11 mouse cellular contexts compared by ENCODE assay signal in the genomic region with DNA sequence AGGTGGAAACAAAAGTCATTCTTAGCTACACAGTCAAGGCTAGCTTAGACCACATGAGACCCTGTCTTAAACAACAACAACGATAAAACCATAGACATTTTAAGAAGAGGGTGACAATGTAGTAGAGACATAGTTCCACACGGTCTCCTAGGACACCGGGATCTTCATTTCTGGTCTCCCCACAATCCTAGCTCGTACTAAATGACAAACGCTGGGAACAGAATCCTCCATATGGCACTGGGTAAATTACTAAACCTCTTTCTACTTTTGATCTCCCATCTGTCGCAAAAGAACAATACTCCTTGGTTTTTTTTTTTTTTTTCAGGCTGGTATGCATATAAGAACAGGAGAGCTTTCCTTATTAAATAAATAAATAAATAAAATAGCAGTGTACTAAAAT. TPM values are rescaled to one million over a fixed set of nuclear protein-coding genes. Genes with fewer than 3 reads are reported as not detected.
DNase-seq lines count a peak whose midpoint lies in the region; ATAC-seq and TF ChIP-seq lines count a peak whose summit lies in the region.
"Had no signal": no experiment of that assay in that cellular context is flagged by ENCODE, and none has a peak within 500 bp of the region (broad histone marks: within the 10 kb centered on the region; RNA-seq: fewer than 3 reads in every experiment).

No protein-coding gene starts in this region.

- H3K9ac ChIP-seq in heart, postnatal 0 days (replicated peaks; ENCODE audit: low read depth, low read length) = no peak overlapping the region
- H3K9ac ChIP-seq in MEL (ENCODE audit: control insufficient read depth, low read depth, low read length, poor library complexity, severe bottlenecking) = peak overlapping the region; percentile 83; the same call in 1 of the 2 replicates
- H3K9ac ChIP-seq in forebrain, embryonic 13.5 days = peak overlapping the region; percentile 38
- peak overlapping the region; percentile 44 for H3K9ac ChIP-seq in liver, embryonic 15.5 days

- H3K9me3 ChIP-seq in heart, postnatal 0 days (replicated peaks; ENCODE audit: control insufficient read depth, low read length) = no peaks in the 10 kb centered on the region
- no peaks in the 10 kb centered on the region for H3K9me3 ChIP-seq in MEL (replicated peaks; ENCODE audit: insufficient read depth, low read length)
- H3K9me3 ChIP-seq in forebrain, embryonic 13.5 days (replicated peaks) = no peaks in the 10 kb centered on the region
- H3K9me3 ChIP-seq in liver, embryonic 15.5 days (replicated peaks) = no peaks in the 10 kb centered on the region

- H3K4me2 ChIP-seq in heart, postnatal 0 days (ENCODE audit: low read depth, low read length) = peak overlapping the region; percentile 15; the same call in 1 of the 2 replicates
- peak overlapping the region; percentile 38 for H3K4me2 ChIP-seq in forebrain, embryonic 13.5 days
- H3K4me2 ChIP-seq in liver, embryonic 15.5 days = peak overlapping the region; percentile 89

- H3K4me3 ChIP-seq in heart, postnatal 0 days (ENCODE audit: low read depth, low read length) = peak overlapping the region; percentile 65
- peak overlapping the region in 1 of 2 experiments; percentile 63; a peak in 2 of 4 replicates for H3K4me3 ChIP-seq in MEL (ENCODE audit: control insufficient read depth in 1 of 2, insufficient read depth in 1 of 2, low read depth in 2 of 2, low read length in 2 of 2)
- H3K4me3 ChIP-seq in forebrain, embryonic 13.5 days = 0 out of 2 replicates have a peak overlapping the region, but pooled peaks have one; percentile 2
- H3K4me3 ChIP-seq in liver, embryonic 15.5 days (replicated peaks) = peak overlapping the region; percentile 92

- no peak for TF ChIP-seq CTCF in heart, postnatal 0 days (IDR thresholded peaks at IDR 0.05; ENCODE audit: low read depth)
- TF ChIP-seq CTCF in MEL (IDR thresholded peaks at IDR 0.05 in 2 of 3, conservative IDR thresholded peaks at IDR 0.05 in 1 of 3; ENCODE audit: control insufficient read depth in 1 of 3, insufficient read depth in 1 of 3, low read depth in 2 of 3, low read length in 3 of 3, poor library complexity in 1 of 3, severe bottlenecking in 1 of 3) = no peak

- H3K4me1 ChIP-seq in heart, postnatal 0 days (ENCODE audit: control insufficient read depth, insufficient read depth) = peaks cover 11% of the 10 kb centered on the region
- peaks cover 8 to 32% of the 10 kb centered on the region in 2 experiments; a peak in 3 of 4 replicates for H3K4me1 ChIP-seq in MEL (ENCODE audit: control insufficient read depth in 1 of 2, insufficient read depth in 2 of 2, low read length in 2 of 2)
- peaks cover 20% of the 10 kb centered on the region for H3K4me1 ChIP-seq in forebrain, embryonic 13.5 days
- peaks cover 76% of the 10 kb centered on the region for H3K4me1 ChIP-seq in liver, embryonic 15.5 days (replicated peaks)

- TF ChIP-seq RAD21 in MEL (IDR thresholded peaks at IDR 0.05; ENCODE audit: low read depth, low read length) = no peak

- H3K27ac ChIP-seq in heart, postnatal 0 days (ENCODE audit: low read depth) = no peak overlapping the region
- no peak overlapping the region for H3K27ac ChIP-seq in MEL (ENCODE audit: control insufficient read depth, low read depth, low read length)
- H3K27ac ChIP-seq in forebrain, embryonic 13.5 days = no peak overlapping the region
- peak overlapping the region; percentile 46; the same call in 1 of the 2 replicates for H3K27ac ChIP-seq in liver, embryonic 15.5 days (replicated peaks)

- WGBS in heart, postnatal 0 days = 91% methylated on average over 6 of the region's 6 CpGs
- 72% methylated on average over 6 of the region's 6 CpGs for WGBS in forebrain, embryonic 13.5 days
- 87% methylated on average over 6 of the region's 6 CpGs for WGBS in liver, embryonic 15.5 days (ENCODE audit: insufficient replicate concordance)

- H3K36me3 ChIP-seq in heart, postnatal 0 days (replicated peaks; ENCODE audit: control insufficient read depth, insufficient read depth, low read length) = no peaks in the 10 kb centered on the region; the same call in 1 of the 2 replicates
- peaks cover 0 to 37% of the 10 kb centered on the region in 2 experiments; a peak in 3 of 4 replicates for H3K36me3 ChIP-seq in MEL (ENCODE audit: control insufficient read depth in 1 of 2, insufficient read depth in 2 of 2, low read length in 2 of 2)
- H3K36me3 ChIP-seq in forebrain, embryonic 13.5 days (ENCODE audit: poor library complexity, severe bottlenecking) = peaks cover 9% of the 10 kb centered on the region
- H3K36me3 ChIP-seq in liver, embryonic 15.5 days (replicated peaks) = peaks cover 50% of the 10 kb centered on the region

- peaks cover 51% of the 10 kb centered on the region for H3K79me2 ChIP-seq in MEL (ENCODE audit: control insufficient read depth, insufficient read depth, low read length, poor library complexity)

- no peak for TF ChIP-seq POLR2A in MEL (IDR thresholded peaks at IDR 0.05; ENCODE audit: control insufficient read depth in 1 of 2, insufficient read depth in 1 of 2, low read depth in 1 of 2, low read length in 2 of 2, poor library complexity in 1 of 2)

- TF ChIP-seq EP300 in heart, postnatal 0 days (IDR thresholded peaks at IDR 0.05; ENCODE audit: low read depth) = no peak
- TF ChIP-seq EP300 in MEL (IDR thresholded peaks at IDR 0.05; ENCODE audit: low read depth in 1 of 2, low read length in 2 of 2) = no peak

- no peak for DNase-seq in heart, postnatal 0 days (ENCODE audit: low spot score)
- DNase-seq in heart, adult 11 months = no peak
- no peak for DNase-seq in MEL (ENCODE audit: low read depth, low spot score)
- no peak for DNase-seq in urinary bladder, adult 2 months (ENCODE audit: low spot score)
- DNase-seq in right cerebral cortex, adult 2 months (ENCODE audit: low spot score in 2 of 2) = no peak
- DNase-seq in thymus, postnatal 4 days = no peak
- DNase-seq: cerebellum, adult 8-10 months; kidney, adult 11 months had no signal

- H3K27me3 ChIP-seq in heart, postnatal 0 days (ENCODE audit: control insufficient read depth, insufficient read depth, low read length) = no peaks in the 10 kb centered on the region
- H3K27me3 ChIP-seq in MEL (ENCODE audit: control insufficient read depth in 1 of 2, insufficient read depth in 2 of 2, low read length in 2 of 2) = no peaks in the 10 kb centered on the region
- H3K27me3 ChIP-seq in forebrain, embryonic 13.5 days = no peaks in the 10 kb centered on the region; the same call in 1 of the 2 replicates
- no peaks in the 10 kb centered on the region for H3K27me3 ChIP-seq in liver, embryonic 15.5 days
- H3K27me3 ChIP-seq: CH12.LX had no signal

- no peak for ATAC-seq in heart, postnatal 0 days (ENCODE audit: insufficient read depth, low read depth)
- ATAC-seq in forebrain, embryonic 13.5 days = no peak
- no peak for ATAC-seq in liver, embryonic 15.5 days (ENCODE audit: insufficient read depth)

RNA-seq across cellular contexts. Expression of gene Agfg2, which starts 2.0 kb away (rescaled TPM):
- total RNA-seq in heart, postnatal 0 days (2014; rRNA removed; ENCODE audit: low replicate concordance) = 27.0 and 28.8 TPM in 2 replicates
- 14.3 and 15.5 TPM in 2 replicates for polyA plus RNA-seq in heart, postnatal 0 days (2015; fragmentation: Nextera tagmentation; extraction: Ambion mirVana)
- total RNA-seq in MEL (2012; rRNA removed) = 18.7 and 30.0 TPM in 2 replicates
- polyA plus RNA-seq in MEL (2012; ENCODE audit: insufficient read depth in 1 of 2, insufficient read length in 2 of 2, low read depth in 1 of 2, low replicate concordance in 2 of 2, missing spikeins in 1 of 2) = 10 to 100 TPM in 1 of 2 experiments, not detected in 1; 38.9 TPM
- polyA plus RNA-seq in forebrain, embryonic 13.5 days (2015; fragmentation: Nextera tagmentation; extraction: Ambion mirVana) = 22.8 and 23.4 TPM in 2 replicates
- 35.3 and 35.6 TPM in 2 replicates for polyA plus RNA-seq in liver, embryonic 15.5 days (2015; fragmentation: Nextera tagmentation; extraction: Ambion mirVana)
- polyA plus RNA-seq in urinary bladder, adult 2 months (2012; rRNA removed) = 24.7 and 25.4 TPM in 2 replicates

RNA-seq across cellular contexts. Expression of gene Irs3, which starts 37.0 kb away (rescaled TPM):
- 7.6 TPM in 1 of 2 replicates, not detected in the other for total RNA-seq in heart, postnatal 0 days (2014; rRNA removed; ENCODE audit: low replicate concordance)
- polyA plus RNA-seq in heart, postnatal 0 days (2015; fragmentation: Nextera tagmentation; extraction: Ambion mirVana) = 0.08 and 0.23 TPM in 2 replicates
- 0.10 TPM in 1 of 2 replicates, not detected in the other for total RNA-seq in MEL (2012; rRNA removed)
- polyA plus RNA-seq in MEL (2012; ENCODE audit: insufficient read depth in 1 of 2, insufficient read length in 2 of 2, low read depth in 1 of 2, low replicate concordance in 2 of 2, missing spikeins in 1 of 2) = not detected
- polyA plus RNA-seq in forebrain, embryonic 13.5 days (2015; fragmentation: Nextera tagmentation; extraction: Ambion mirVana) = 0.08 TPM in 1 of 2 replicates, not detected in the other
- 0.07 TPM in 1 of 2 replicates, not detected in the other for polyA plus RNA-seq in liver, embryonic 15.5 days (2015; fragmentation: Nextera tagmentation; extraction: Ambion mirVana)
- 1.2 and 1.4 TPM in 2 replicates for polyA plus RNA-seq in urinary bladder, adult 2 months (2012; rRNA removed)
- total RNA-seq: CH12.LX had no signal

RNA-seq across cellular contexts. Expression of gene Sap25, which starts 41.4 kb away (rescaled TPM):
- total RNA-seq in heart, postnatal 0 days (2014; rRNA removed; ENCODE audit: low replicate concordance) = 10.4 TPM in 1 of 2 replicates, not detected in the other
- polyA plus RNA-seq in heart, postnatal 0 days (2015; fragmentation: Nextera tagmentation; extraction: Ambion mirVana) = 1.5 and 2.8 TPM in 2 replicates
- 1.9 and 3.0 TPM in 2 replicates for total RNA-seq in MEL (2012; rRNA removed)
- polyA plus RNA-seq in MEL (2012; ENCODE audit: insufficient read depth in 1 of 2, insufficient read length in 2 of 2, low read depth in 1 of 2, low replicate concordance in 2 of 2, missing spikeins in 1 of 2) = 10 to 100 TPM in 1 of 2 experiments, not detected in 1; 22.7 TPM
- polyA plus RNA-seq in forebrain, embryonic 13.5 days (2015; fragmentation: Nextera tagmentation; extraction: Ambion mirVana) = 7.7 and 8.3 TPM in 2 replicates
- polyA plus RNA-seq in liver, embryonic 15.5 days (2015; fragmentation: Nextera tagmentation; extraction: Ambion mirVana) = 3.6 and 4.6 TPM in 2 replicates
- 41.4 and 41.6 TPM in 2 replicates for polyA plus RNA-seq in urinary bladder, adult 2 months (2012; rRNA removed)

RNA-seq across cellular contexts. Expression of gene Gm20605, which starts 53.6 kb away (rescaled TPM):
- total RNA-seq in heart, postnatal 0 days (2014; rRNA removed; ENCODE audit: low replicate concordance) = 1.6 and 5.3 TPM in 2 replicates
- 1.8 and 2.5 TPM in 2 replicates for polyA plus RNA-seq in heart, postnatal 0 days (2015; fragmentation: Nextera tagmentation; extraction: Ambion mirVana)
- 2.4 and 2.5 TPM in 2 replicates for total RNA-seq in MEL (2012; rRNA removed)
- polyA plus RNA-seq in MEL (2012; ENCODE audit: insufficient read depth in 1 of 2, insufficient read length in 2 of 2, low read depth in 1 of 2, low replicate concordance in 2 of 2, missing spikeins in 1 of 2) = 10 to 100 TPM in 1 of 2 experiments, not detected in 1; 12.7 TPM
- polyA plus RNA-seq in forebrain, embryonic 13.5 days (2015; fragmentation: Nextera tagmentation; extraction: Ambion mirVana) = 7.3 and 10.8 TPM in 2 replicates
- 6.0 and 7.8 TPM in 2 replicates for polyA plus RNA-seq in liver, embryonic 15.5 days (2015; fragmentation: Nextera tagmentation; extraction: Ambion mirVana)
- 22.7 and 24.6 TPM in 2 replicates for polyA plus RNA-seq in urinary bladder, adult 2 months (2012; rRNA removed)

RNA-seq across cellular contexts. Expression of gene Lrch4, which starts 53.6 kb away (rescaled TPM):
- 12.7 and 19.7 TPM in 2 replicates for total RNA-seq in heart, postnatal 0 days (2014; rRNA removed; ENCODE audit: low replicate concordance)
- polyA plus RNA-seq in heart, postnatal 0 days (2015; fragmentation: Nextera tagmentation; extraction: Ambion mirVana) = 15.9 and 17.8 TPM in 2 replicates
- 9.1 and 9.7 TPM in 2 replicates for total RNA-seq in MEL (2012; rRNA removed)
- polyA plus RNA-seq in MEL (2012; ENCODE audit: insufficient read depth in 1 of 2, insufficient read length in 2 of 2, low read depth in 1 of 2, low replicate concordance in 2 of 2, missing spikeins in 1 of 2) = 100 to 1,000 TPM in 1 of 2 experiments, 10 to 100 TPM in 1; 47.0 to 239 TPM
- 24.5 and 25.0 TPM in 2 replicates for polyA plus RNA-seq in forebrain, embryonic 13.5 days (2015; fragmentation: Nextera tagmentation; extraction: Ambion mirVana)
- polyA plus RNA-seq in liver, embryonic 15.5 days (2015; fragmentation: Nextera tagmentation; extraction: Ambion mirVana) = 25.7 and 26.4 TPM in 2 replicates
- 17.4 and 19.6 TPM in 2 replicates for polyA plus RNA-seq in urinary bladder, adult 2 months (2012; rRNA removed)

Comparison
In these comparisons a context has a peak if more than half of its experiments do, and no peak if none do; other contexts are left out.
1. H3K4me2 ChIP-seq: peak in every context shown above with its lines; median percentile 89 in liver, embryonic 15.5 days; 38 in forebrain, embryonic 13.5 days; 15 in heart, postnatal 0 days.